Mouse (Mus musculus) MEL (cell line): ENCODE measurements around the gene Slc7a6. TPM values are rescaled to one million over a fixed set of nuclear protein-coding genes. Genes with fewer than 3 reads are reported as not detected.

Experiments
- DNase-seq: peaks from one replicate; pipeline ENCODE4 v3.0.0; 2011; ENCODE audit warnings: low read depth, low spot score
- H3K27ac ChIP-seq: 2 replicates; pipeline ENCODE4 v1.5.1; 2012; ENCODE audit warnings: low read depth, mild to moderate bottlenecking, control low read depth, low read length, moderate library complexity; ENCODE audit not compliant: control insufficient read depth
- H3K27me3 ChIP-seq, 2 experiments: fragments of 150-350 bp in 1 of 2; sonication (generic) in 1 of 2; 2 replicates each; pipeline ENCODE4 v1.6.1; 2012; ENCODE audit warnings: low read length in 2 of 2, mild to moderate bottlenecking in 2 of 2, improper control_type of control experiment in 1 of 2, moderate library complexity in 1 of 2; ENCODE audit not compliant: insufficient read depth in 2 of 2, control insufficient read depth in 1 of 2
- H3K36me3 ChIP-seq, 2 experiments: 2 replicates each; pipeline ENCODE4 v1.6.1; 2012 to 2014; ENCODE audit warnings: low read length in 2 of 2, improper control_type of control experiment in 1 of 2, inconsistent platforms in 1 of 2, mild to moderate bottlenecking in 1 of 2; ENCODE audit not compliant: insufficient read depth in 2 of 2, control insufficient read depth in 1 of 2
- H3K4me1 ChIP-seq, 2 experiments: fragments of 150-350 bp in 1 of 2; sonication (generic) in 1 of 2; 2 replicates each; pipeline ENCODE4 v1.6.1; 2012; ENCODE audit warnings: low read length in 2 of 2, improper control_type of control experiment in 1 of 2, mild to moderate bottlenecking in 1 of 2; ENCODE audit not compliant: insufficient read depth in 2 of 2, control insufficient read depth in 1 of 2
- H3K4me3 ChIP-seq, 2 experiments: fragments of 150-350 bp in 1 of 2; sonication (generic) in 1 of 2; 2 replicates each; pipeline ENCODE4 v1.5.1; 2012; ENCODE audit warnings: low read depth in 2 of 2, low read length in 2 of 2, mild to moderate bottlenecking in 2 of 2, moderate library complexity in 2 of 2, control low read depth in 1 of 2, improper control_type of control experiment in 1 of 2; ENCODE audit not compliant: control insufficient read depth in 1 of 2, insufficient read depth in 1 of 2
- H3K79me2 ChIP-seq: 2 replicates; pipeline ENCODE4 v1.6.1; 2012; ENCODE audit warnings: mild to moderate bottlenecking, low read length, moderate library complexity; ENCODE audit not compliant: control insufficient read depth, poor library complexity, insufficient read depth
- H3K9ac ChIP-seq: 2 replicates; pipeline ENCODE4 v1.6.1; 2012; ENCODE audit warnings: low read depth, mild to moderate bottlenecking, control low read depth, low read length, moderate library complexity; ENCODE audit not compliant: control insufficient read depth, poor library complexity, severe bottlenecking
- H3K9me3 ChIP-seq: fragments of 150-350 bp; sonication (generic); replicated peaks from 2 replicates; pipeline ENCODE4 v1.6.1; 2012; ENCODE audit warnings: mild to moderate bottlenecking, low read length, improper control_type of control experiment, moderate library complexity; ENCODE audit not compliant: insufficient read depth
- BHLHE40 ChIP-seq: IDR thresholded peaks from 2 replicates; pipeline ENCODE4 v1.6.1; 2012; ENCODE audit warnings: low read depth, mild to moderate bottlenecking, inconsistent platforms, low read length, improper control_type of control experiment, borderline replicate concordance
- CHD2 ChIP-seq: IDR thresholded peaks from 2 replicates; pipeline ENCODE4 v1.6.1; 2011; ENCODE audit warnings: low read length, improper control_type of control experiment
- CTCF ChIP-seq, 3 experiments: IDR thresholded peaks in 2 of 3; conservative IDR thresholded peaks in 1 of 3; 2 replicates each; pipeline ENCODE4 v1.5.1; 2011 to 2012; ENCODE audit warnings: low read length in 3 of 3, low read depth in 2 of 3, mild to moderate bottlenecking in 2 of 3, improper control_type of control experiment in 1 of 3, inconsistent platforms in 1 of 3, mixed read lengths in 1 of 3, moderate library complexity in 1 of 3; ENCODE audit not compliant: control insufficient read depth in 1 of 3, insufficient read depth in 1 of 3, poor library complexity in 1 of 3, severe bottlenecking in 1 of 3
- E2F4 ChIP-seq: IDR thresholded peaks from 2 replicates; pipeline ENCODE4 v1.6.1; 2011; ENCODE audit warnings: low read depth, low read length, improper control_type of control experiment, borderline replicate concordance
- EP300 ChIP-seq, 2 experiments: IDR thresholded peaks; 2 replicates each; pipeline ENCODE4 v1.6.1; 2011; ENCODE audit warnings: improper control_type of control experiment in 2 of 2, low read length in 2 of 2, low read depth in 1 of 2, mild to moderate bottlenecking in 1 of 2
- ETS1 ChIP-seq: IDR thresholded peaks from 2 replicates; pipeline ENCODE4 v1.6.1; 2012; ENCODE audit warnings: low read depth, mild to moderate bottlenecking, inconsistent platforms, low read length, improper control_type of control experiment, moderate library complexity
- GABPA ChIP-seq: IDR thresholded peaks from 2 replicates; pipeline ENCODE4 v1.6.1; 2012; ENCODE audit warnings: low read depth, mild to moderate bottlenecking, inconsistent platforms, low read length, improper control_type of control experiment, moderate library complexity
- GATA1 ChIP-seq: IDR thresholded peaks from 2 replicates; pipeline ENCODE4 v1.6.1; 2011; ENCODE audit warnings: low read depth, low read length, improper control_type of control experiment
- JUND ChIP-seq: IDR thresholded peaks from 2 replicates; pipeline ENCODE4 v1.6.1; 2011; ENCODE audit warnings: low read depth, mild to moderate bottlenecking, improper control_type of control experiment, low read length
- KAT2A ChIP-seq: conservative IDR thresholded peaks from 2 replicates; pipeline ENCODE4 v1.6.1; 2012; ENCODE audit warnings: low read depth, low read length, improper control_type of control experiment, inconsistent platforms
- MAFK ChIP-seq: IDR thresholded peaks from 2 replicates; pipeline ENCODE4 v1.6.1; 2011; ENCODE audit warnings: low read depth, mild to moderate bottlenecking, low read length, improper control_type of control experiment, borderline replicate concordance
- MAZ ChIP-seq: IDR thresholded peaks from 2 replicates; pipeline ENCODE4 v1.6.1; 2012; ENCODE audit warnings: low read depth, mild to moderate bottlenecking, inconsistent platforms, low read length, improper control_type of control experiment
- MEF2A ChIP-seq: IDR thresholded peaks from 2 replicates; pipeline ENCODE4 v1.6.1; 2014; ENCODE audit warnings: low read depth, mild to moderate bottlenecking, inconsistent platforms, low read length, improper control_type of control experiment; ENCODE audit not compliant: poor library complexity, insufficient replicate concordance, severe bottlenecking; ENCODE audit errors: extremely low read depth
- MXI1 ChIP-seq: IDR thresholded peaks from 2 replicates; pipeline ENCODE4 v1.6.1; 2011; ENCODE audit warnings: mild to moderate bottlenecking, low read depth, low read length, improper control_type of control experiment
- MYB ChIP-seq: IDR thresholded peaks from 2 replicates; pipeline ENCODE4 v1.6.1; 2011; ENCODE audit warnings: mild to moderate bottlenecking, low read depth, low read length, improper control_type of control experiment
- MYC ChIP-seq: IDR thresholded peaks from 2 replicates; pipeline ENCODE4 v1.6.1; 2011; ENCODE audit warnings: low read depth, mild to moderate bottlenecking, low read length, improper control_type of control experiment, moderate library complexity
- NELFE ChIP-seq: IDR thresholded peaks from 2 replicates; pipeline ENCODE4 v1.6.1; 2011; ENCODE audit warnings: low read depth, low read length, improper control_type of control experiment
- NRF1 ChIP-seq: IDR thresholded peaks from 2 replicates; pipeline ENCODE4 v1.6.1; 2014; ENCODE audit warnings: low read depth, mild to moderate bottlenecking, inconsistent platforms, low read length, improper control_type of control experiment, moderate library complexity; ENCODE audit not compliant: poor library complexity, insufficient read depth, severe bottlenecking
- POLR2AphosphoS2 ChIP-seq: IDR thresholded peaks from 2 replicates; pipeline ENCODE4 v1.6.1; 2011; ENCODE audit warnings: low read length, improper control_type of control experiment
- POLR2AphosphoS5 ChIP-seq: IDR thresholded peaks from 2 replicates; pipeline ENCODE4 v1.6.1; 2012; ENCODE audit warnings: low read depth, borderline replicate concordance, mild to moderate bottlenecking, inconsistent platforms, low read length, moderate library complexity, mixed read lengths
- RAD21 ChIP-seq: IDR thresholded peaks from 2 replicates; pipeline ENCODE4 v1.6.1; 2011; ENCODE audit warnings: mild to moderate bottlenecking, low read depth, low read length, improper control_type of control experiment
- RCOR1 ChIP-seq: IDR thresholded peaks from 2 replicates; pipeline ENCODE4 v1.6.1; 2012; ENCODE audit warnings: low read depth, mild to moderate bottlenecking, inconsistent platforms, low read length, improper control_type of control experiment
- TBP ChIP-seq: IDR thresholded peaks from 2 replicates; pipeline ENCODE4 v1.8.0; 2011; ENCODE audit warnings: low read depth, low read length, improper control_type of control experiment
- UBTF ChIP-seq: IDR thresholded peaks from 2 replicates; pipeline ENCODE4 v1.6.1; 2012; ENCODE audit warnings: low read depth, mild to moderate bottlenecking, inconsistent platforms, low read length, improper control_type of control experiment, moderate library complexity, borderline replicate concordance; ENCODE audit not compliant: insufficient read depth
- USF1 ChIP-seq: IDR thresholded peaks from 2 replicates; pipeline ENCODE4 v1.6.1; 2014; ENCODE audit warnings: low read depth, mild to moderate bottlenecking, inconsistent platforms, low read length, improper control_type of control experiment, moderate library complexity
- USF2 ChIP-seq, 2 experiments: IDR thresholded peaks; 2 replicates each; pipeline ENCODE4 v1.6.1; 2011 to 2012; ENCODE audit warnings: improper control_type of control experiment in 2 of 2, low read length in 2 of 2, borderline replicate concordance in 1 of 2, inconsistent platforms in 1 of 2, low read depth in 1 of 2, mild to moderate bottlenecking in 1 of 2; ENCODE audit not compliant: insufficient read depth in 1 of 2
- ZC3H11A ChIP-seq: IDR thresholded peaks from 2 replicates; pipeline ENCODE4 v1.6.1; 2012; ENCODE audit warnings: low read depth, mild to moderate bottlenecking, inconsistent platforms, low read length, improper control_type of control experiment
- ZNF384 ChIP-seq: IDR thresholded peaks from 2 replicates; pipeline ENCODE4 v1.6.1; 2012; ENCODE audit warnings: low read depth, mild to moderate bottlenecking, inconsistent platforms, low read length, improper control_type of control experiment
- polyA plus RNA-seq, 2 experiments: library from polyadenylated mRNA; stranded (reverse) in 1 of 2; unstranded in 1 of 2; fragments of >175 nt in 1 of 2; fragments of >200 nt in 1 of 2; gene quantifications; 2 replicates each; pipeline versions ENCODE4 v1.2.1 to v1.2.4; 2012; ENCODE audit warnings: low replicate concordance in 2 of 2, low read depth in 1 of 2; ENCODE audit not compliant: insufficient read length in 2 of 2, insufficient read depth in 1 of 2, missing spikeins in 1 of 2
- total RNA-seq: library from RNA; depleted of rRNA; stranded (reverse); fragments of 300-350 nt; gene quantifications from 2 replicates; pipeline ENCODE4 v1.2.3, GENCODE M21; 2012

The Slc7a6 gene
- total and polyA plus RNA-seq, 3 experiments = 34.4 to 48.2 TPM; not detected in 1

DNA sequence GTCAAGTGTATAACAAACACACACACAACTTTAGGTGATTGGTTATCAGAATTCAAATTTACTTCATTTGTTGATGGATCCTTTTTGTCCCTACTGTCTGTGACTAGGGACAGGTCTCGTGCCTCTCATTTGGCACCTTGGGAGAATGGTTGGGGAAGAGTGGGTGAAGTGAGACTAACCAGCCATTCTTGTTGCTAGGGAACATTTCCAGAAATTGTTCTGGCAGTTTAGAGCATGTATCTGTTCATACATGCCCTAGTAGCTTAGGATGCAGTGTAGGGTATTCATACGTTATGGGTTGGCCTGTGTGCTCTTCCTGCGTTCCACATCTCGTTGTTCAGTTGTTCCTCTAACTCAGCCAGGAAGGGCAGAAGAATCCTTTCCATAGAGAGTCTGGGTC lies 20.5 kb downstream of the Slc7a6 start:
- no peak overlapping the region for H3K27ac ChIP-seq
- H3K27me3 ChIP-seq = no peaks in the 10 kb centered on the region
- H3K4me1 ChIP-seq = peaks cover 28 to 38% of the 10 kb centered on the region in 2 experiments
- TF ChIP-seq EP300 (IDR thresholded peaks at IDR 0.05; ENCODE audit: low read depth in 1 of 2, low read length in 2 of 2) (no peak), MXI1 (no peak), NRF1 (no peak), UBTF (no peak), CHD2 (no peak), E2F4 (no peak), RAD21 (no peak), MEF2A (no peak), POLR2AphosphoS2 (no peak), USF2 (IDR thresholded peaks at IDR 0.05; ENCODE audit: borderline replicate concordance in 1 of 2, insufficient read depth in 1 of 2, low read depth in 1 of 2, low read length in 2 of 2) (no peak), ETS1 (no peak), BHLHE40 (no peak), USF1 (no peak), CTCF (IDR thresholded peaks at IDR 0.05 in 2 of 3, conservative IDR thresholded peaks at IDR 0.05 in 1 of 3; ENCODE audit: control insufficient read depth in 1 of 3, insufficient read depth in 1 of 3, low read depth in 2 of 3, low read length in 3 of 3, poor library complexity in 1 of 3, severe bottlenecking in 1 of 3) (no peak), MAFK (no peak)
- H3K79me2 ChIP-seq = no peaks in the 10 kb centered on the region
- H3K4me3 ChIP-seq = no peak overlapping the region
- no peak overlapping the region for H3K9ac ChIP-seq
- no peak for DNase-seq
- peaks cover 14 to 42% of the 10 kb centered on the region in 2 experiments for H3K36me3 ChIP-seq
- no peaks in the 10 kb centered on the region for H3K9me3 ChIP-seq

- H3K36me3 ChIP-seq = peaks cover 16 to 52% of the 10 kb centered on the region in 2 experiments
- no peaks in the 10 kb centered on the region for H3K79me2 ChIP-seq
- TF ChIP-seq RAD21 (no peak), ZC3H11A (no peak), TBP (0 out of 2 replicates have a peak, but pooled peaks have one; percentile 31), USF1 (peak; percentile 52; the same call in 1 of the 2 replicates), ZNF384 (no peak), CTCF (IDR thresholded peaks at IDR 0.05 in 2 of 3, conservative IDR thresholded peaks at IDR 0.05 in 1 of 3; ENCODE audit: control insufficient read depth in 1 of 3, insufficient read depth in 1 of 3, low read depth in 2 of 3, low read length in 3 of 3, poor library complexity in 1 of 3, severe bottlenecking in 1 of 3) (no peak), POLR2AphosphoS5 (no peak), MAZ (peak; percentile 83; the same call in 1 of the 2 replicates), RCOR1 (peak; percentile 100), BHLHE40 (peak; percentile 63; the same call in 1 of the 2 replicates), ETS1 (peak; percentile 90), JUND (no peak), MYC (peak; percentile 91), GABPA (no peak), EP300 (IDR thresholded peaks at IDR 0.05; ENCODE audit: low read depth in 1 of 2, low read length in 2 of 2) (peak; percentile 89 to 95), NELFE (no peak), MYB (no peak), POLR2AphosphoS2 (no peak), GATA1 (peak; percentile 94), KAT2A (no peak), E2F4 (no peak), CHD2 (no peak), MAFK (peak; percentile 66; the same call in 1 of the 2 replicates)
These were observed 23.0 kb downstream of the Slc7a6 start for GRCm38 (mm10) chr8:106191639-106192038.

More at GRCm38 (mm10) chr8:106191639-106192038, 23.0 kb downstream of the Slc7a6 start:
- Histone ChIP-seq H3K9ac (0 out of 2 replicates have a peak overlapping the region, but pooled peaks have one; percentile 32), H3K4me1 (peaks cover 31 to 44% of the 10 kb centered on the region in 2 experiments), H3K9me3 (no peaks in the 10 kb centered on the region), H3K27ac (peak overlapping the region; percentile 87), H3K4me3 (no peak overlapping the region), H3K27me3 (no peaks in the 10 kb centered on the region)
- DNase-seq = peak; percentile 91
